Mouse (Mus musculus): ENCODE measurements around the gene Myo1e. TPM values are rescaled to one million over a fixed set of nuclear protein-coding genes. Genes with fewer than 3 reads are reported as not detected.

Gene Myo1e
- total and polyA plus RNA-seq, 3 experiments = 82.3 to 186 (median 98.7) TPM

DNA sequence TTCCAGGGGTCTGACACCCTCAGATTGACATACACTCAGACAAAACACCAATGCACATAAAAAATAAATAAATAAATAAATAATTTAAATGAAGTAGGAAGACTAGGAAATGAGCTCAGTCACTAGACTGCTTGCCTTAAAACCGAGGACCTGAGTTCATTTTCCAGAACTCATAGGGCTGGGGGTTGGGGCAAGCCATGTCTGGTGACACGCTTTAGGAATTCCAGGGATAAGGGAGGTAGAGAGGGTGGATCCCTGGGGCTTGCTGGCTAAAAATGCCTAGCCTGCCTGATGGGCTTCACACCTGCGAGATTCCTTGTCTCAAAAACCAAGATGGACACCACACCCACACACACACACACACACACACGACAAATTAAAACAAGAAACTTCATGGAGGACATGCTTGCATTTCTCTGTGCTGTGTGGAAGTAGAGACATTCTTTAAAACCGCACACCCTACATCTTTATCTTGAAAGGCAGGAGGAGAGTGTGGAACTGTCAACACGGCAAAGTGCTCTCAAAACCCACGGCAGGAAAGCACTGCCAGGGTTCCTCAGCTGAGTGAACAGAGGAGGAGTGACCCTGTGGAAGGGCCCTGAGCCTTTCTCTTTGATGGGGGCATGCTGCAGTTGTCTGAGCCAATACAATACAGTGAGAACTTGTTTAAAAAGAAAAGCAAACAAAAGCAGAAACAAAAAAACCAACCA is 13.5 kb downstream of the Myo1e start:
- Histone ChIP-seq H3K4me3 (replicated peaks in 1 of 3; ENCODE audit: low read depth in 2 of 3, low read length in 2 of 3, poor library complexity in 1 of 3) (no peak overlapping the region), H3K9ac (ENCODE audit: insufficient read depth, low read depth) (no peak overlapping the region), H3K79me2 (replicated peaks; ENCODE audit: control insufficient read depth, extremely low read depth, insufficient read depth, poor library complexity, severe bottlenecking) (peaks cover 73% of the 10 kb centered on the region), H3K4me1 (ENCODE audit: control insufficient read depth in 1 of 2, insufficient read depth in 2 of 2) (peaks cover 30 to 98% of the 10 kb centered on the region in 2 experiments), H3K27ac (ENCODE audit: insufficient read depth, low read depth) (no peak overlapping the region), H3K27me3 (replicated peaks) (no peaks in the 10 kb centered on the region), H3K36me3 (replicated peaks in 1 of 2; ENCODE audit: control insufficient read depth in 1 of 2, insufficient read depth in 1 of 2, low read length in 1 of 2) (peaks cover 9 to 76% of the 10 kb centered on the region in 2 experiments), H3K4me2 (ENCODE audit: insufficient read depth, low read depth, poor library complexity, severe bottlenecking) (no peak overlapping the region), H3K9me3 (replicated peaks; ENCODE audit: low read length) (no peaks in the 10 kb centered on the region)
- in situ Hi-C loops (cut with MboI; ENCODE audit: low pct_ligation_motif_present, low pct_unique_long_range_greater_than_20kb, low sequenced_read_pairs) = no loop called here
- DNase-seq (ENCODE audit: extremely low read depth) = no peak
- TF ChIP-seq CHD1 (IDR thresholded peaks at IDR 0.05; ENCODE audit: low read depth, low read length) = no peak
- no peak for TF ChIP-seq ZC3H11A (IDR thresholded peaks at IDR 0.05; ENCODE audit: low read depth, low read length)
- no peak for TF ChIP-seq ZKSCAN1 (IDR thresholded peaks at IDR 0.05; ENCODE audit: borderline replicate concordance, low read depth, low read length)
- no peak for TF ChIP-seq USF1 (IDR thresholded peaks at IDR 0.05; ENCODE audit: low read depth, low read length)
- no peak for TF ChIP-seq TCF12 (IDR thresholded peaks at IDR 0.05; ENCODE audit: low read depth, low read length)
- TF ChIP-seq ETS1 (conservative IDR thresholded peaks at IDR 0.05; ENCODE audit: low read depth, low read length) = no peak
- no peak for TF ChIP-seq JUN (IDR thresholded peaks at IDR 0.05; ENCODE audit: insufficient read depth, low read depth, low read length)
- TF ChIP-seq PAX5 (IDR thresholded peaks at IDR 0.05; ENCODE audit: low read length) = no peak
- no peak for TF ChIP-seq NELFE (IDR thresholded peaks at IDR 0.05; ENCODE audit: low read depth, low read length)
- TF ChIP-seq SMC3 (IDR thresholded peaks at IDR 0.05; ENCODE audit: low read depth, low read length) = no peak
- no peak for TF ChIP-seq MYC (IDR thresholded peaks at IDR 0.05; ENCODE audit: low read depth, low read length)
- no peak for TF ChIP-seq RCOR1 (conservative IDR thresholded peaks at IDR 0.05; ENCODE audit: low read depth, low read length)
- TF ChIP-seq MEF2A (IDR thresholded peaks at IDR 0.05; ENCODE audit: borderline replicate concordance, low read depth, low read length) = no peak
- dilution Hi-C loops (cut with MboI; ENCODE audit: extremely low pct_ligation_motif_present, extremely low pct_unique_long_range_greater_than_20kb, low sequenced_read_pairs) = no loop called here

DNA sequence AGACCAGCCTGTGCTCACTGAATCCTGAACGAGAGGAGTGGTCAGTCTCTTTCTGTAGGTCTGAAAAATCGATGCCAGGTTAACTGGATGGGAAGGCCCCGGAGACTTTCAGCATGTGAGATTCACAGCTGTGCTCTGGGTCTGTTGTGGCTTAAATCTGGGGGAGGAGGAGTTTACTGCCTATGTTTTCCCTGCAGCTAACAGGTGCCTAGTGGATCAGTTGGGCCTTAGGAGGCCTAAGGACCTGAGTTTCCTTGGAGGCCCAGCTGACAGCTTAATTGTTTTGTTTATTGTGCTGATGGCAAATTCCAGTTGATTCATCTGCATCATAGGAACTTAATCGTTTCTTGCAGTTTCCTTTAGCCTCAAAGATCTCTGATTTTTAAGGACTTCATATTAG is 16.0 kb downstream of the Myo1e start:
- no peak overlapping the region for H3K4me2 ChIP-seq (ENCODE audit: insufficient read depth, low read depth, poor library complexity, severe bottlenecking)
- no peak overlapping the region for H3K9ac ChIP-seq (ENCODE audit: insufficient read depth, low read depth)
- no peak overlapping the region for H3K27ac ChIP-seq (ENCODE audit: insufficient read depth, low read depth)
- in situ Hi-C loops (cut with MboI; ENCODE audit: low pct_ligation_motif_present, low pct_unique_long_range_greater_than_20kb, low sequenced_read_pairs) (no loop called here), dilution Hi-C loops (cut with MboI; ENCODE audit: extremely low pct_ligation_motif_present, extremely low pct_unique_long_range_greater_than_20kb, low sequenced_read_pairs) (no loop called here)
- DNase-seq (ENCODE audit: extremely low read depth) = no peak
- H3K4me3 ChIP-seq (replicated peaks in 1 of 3; ENCODE audit: low read depth in 2 of 3, low read length in 2 of 3, poor library complexity in 1 of 3) = no peak overlapping the region
- no peaks in the 10 kb centered on the region for H3K27me3 ChIP-seq (replicated peaks)
- peaks cover 28 to 98% of the 10 kb centered on the region in 2 experiments for H3K4me1 ChIP-seq (ENCODE audit: control insufficient read depth in 1 of 2, insufficient read depth in 2 of 2)
- peaks cover 12 to 74% of the 10 kb centered on the region in 2 experiments for H3K36me3 ChIP-seq (replicated peaks in 1 of 2; ENCODE audit: control insufficient read depth in 1 of 2, insufficient read depth in 1 of 2, low read length in 1 of 2)
- TF ChIP-seq E2F4 (IDR thresholded peaks at IDR 0.05; ENCODE audit: insufficient replicate concordance, low read depth, low read length) (no peak), JUN (IDR thresholded peaks at IDR 0.05; ENCODE audit: insufficient read depth, low read depth, low read length) (no peak), ZMIZ1 (IDR thresholded peaks at IDR 0.05; ENCODE audit: low read depth, low read length) (no peak), CHD1 (IDR thresholded peaks at IDR 0.05; ENCODE audit: low read depth, low read length) (no peak)
- no peaks in the 10 kb centered on the region for H3K9me3 ChIP-seq (replicated peaks; ENCODE audit: low read length)
- H3K79me2 ChIP-seq (replicated peaks; ENCODE audit: control insufficient read depth, extremely low read depth, insufficient read depth, poor library complexity, severe bottlenecking) = peaks cover 75% of the 10 kb centered on the region
